Mouse (Mus musculus): ENCODE data around the gene Tmem184b. TPM values are rescaled to one million over a fixed set of nuclear protein-coding genes. Genes with fewer than 3 reads are reported as not detected.

The Tmem184b gene
- total RNA-seq, 2 experiments from 2014 or later: 4.8 to 9.4 TPM

GRCm38 (mm10) chr15:79370281-79370843 lies 33.0 kb downstream of the Tmem184b start:
- ATAC-seq (replicated peaks; ENCODE audit: low FRiP score, poor library complexity, severe bottlenecking): no peak

- no peak for ATAC-seq (replicated peaks; ENCODE audit: low FRiP score, poor library complexity, severe bottlenecking)
Observed at GRCm38 (mm10) chr15:79369452-79370280, 33.7 kb downstream of the Tmem184b start.

GRCm38 (mm10) chr15:79368861-79369440 lies 34.4 kb downstream of the Tmem184b start:
- no peak for ATAC-seq (replicated peaks; ENCODE audit: low FRiP score, poor library complexity, severe bottlenecking)

GRCm38 (mm10) chr15:79368313-79368811 lies 35.0 kb downstream of the Tmem184b start:
- ATAC-seq (replicated peaks; ENCODE audit: low FRiP score, poor library complexity, severe bottlenecking): no peak

GRCm38 (mm10) chr15:79366402-79366801 lies 37.0 kb downstream of the Tmem184b start:
- no peak for ATAC-seq (replicated peaks; ENCODE audit: low FRiP score, poor library complexity, severe bottlenecking)

- ATAC-seq (replicated peaks; ENCODE audit: low FRiP score, poor library complexity, severe bottlenecking): no peak
Observed at GRCm38 (mm10) chr15:79365068-79365467, 38.3 kb downstream of the Tmem184b start.

- ATAC-seq (replicated peaks; ENCODE audit: low FRiP score, poor library complexity, severe bottlenecking): no peak
Observed at GRCm38 (mm10) chr15:79364120-79364519, 39.2 kb downstream of the Tmem184b start.

GRCm38 (mm10) chr15:79361023-79361422 lies 42.3 kb downstream of the Tmem184b start:
- no peak for ATAC-seq (replicated peaks; ENCODE audit: low FRiP score, poor library complexity, severe bottlenecking)

GRCm38 (mm10) chr15:79360371-79360770 lies 43.0 kb downstream of the Tmem184b start:
- no peak for ATAC-seq (replicated peaks; ENCODE audit: low FRiP score, poor library complexity, severe bottlenecking)

GRCm38 (mm10) chr15:79359954-79360353 lies 43.4 kb downstream of the Tmem184b start:
- ATAC-seq (replicated peaks; ENCODE audit: low FRiP score, poor library complexity, severe bottlenecking): no peak

- ATAC-seq (replicated peaks; ENCODE audit: low FRiP score, poor library complexity, severe bottlenecking): no peak
Observed at GRCm38 (mm10) chr15:79357974-79358690, 45.2 kb downstream of the Tmem184b start.

- ATAC-seq (replicated peaks; ENCODE audit: low FRiP score, poor library complexity, severe bottlenecking): no peak
Observed at GRCm38 (mm10) chr15:79357036-79357911, 46.1 kb downstream of the Tmem184b start.

GRCm38 (mm10) chr15:79356481-79356880 lies 46.9 kb downstream of the Tmem184b start:
- no peak for ATAC-seq (replicated peaks; ENCODE audit: low FRiP score, poor library complexity, severe bottlenecking)

GRCm38 (mm10) chr15:79354619-79355018 lies 48.8 kb downstream of the Tmem184b start:
- ATAC-seq (replicated peaks; ENCODE audit: low FRiP score, poor library complexity, severe bottlenecking): no peak

- ATAC-seq (replicated peaks; ENCODE audit: low FRiP score, poor library complexity, severe bottlenecking): no peak
Observed at GRCm38 (mm10) chr15:79353690-79354305, 49.6 kb downstream of the Tmem184b start.

- ATAC-seq (replicated peaks; ENCODE audit: low FRiP score, poor library complexity, severe bottlenecking): no peak
Observed at GRCm38 (mm10) chr15:79352479-79352878, 50.9 kb downstream of the Tmem184b start.

- ATAC-seq (replicated peaks; ENCODE audit: low FRiP score, poor library complexity, severe bottlenecking): no peak
Observed at GRCm38 (mm10) chr15:79351331-79351767, 52.0 kb downstream of the Tmem184b start.

GRCm38 (mm10) chr15:79350866-79351265 lies 52.5 kb downstream of the Tmem184b start:
- no peak for ATAC-seq (replicated peaks; ENCODE audit: low FRiP score, poor library complexity, severe bottlenecking)

- no peak for ATAC-seq (replicated peaks; ENCODE audit: low FRiP score, poor library complexity, severe bottlenecking)
Observed at GRCm38 (mm10) chr15:79348651-79349050, 54.7 kb downstream of the Tmem184b start.
